Mouse (Mus musculus) layer of hippocampus, adult 8-10 months (tissue): ENCODE measurements around the gene Ppp2r1b. TPM values are rescaled to one million over a fixed set of nuclear protein-coding genes. Genes with fewer than 3 reads are reported as not detected.

Experiments used
- DNase-seq, 2 experiments: peaks; one replicate each; pipeline ENCODE4 v3.0.0; 2022; ENCODE audit warnings: low spot score in 2 of 2
- total RNA-seq, 4 experiments: library from RNA; stranded (reverse); gene quantifications; 2 replicates each; pipeline ENCODE4 v1.2.4; 2022

Gene Ppp2r1b
- total RNA-seq, 4 experiments from 2014 or later = 17.0 to 20.1 (median 19.4) TPM

DNA sequence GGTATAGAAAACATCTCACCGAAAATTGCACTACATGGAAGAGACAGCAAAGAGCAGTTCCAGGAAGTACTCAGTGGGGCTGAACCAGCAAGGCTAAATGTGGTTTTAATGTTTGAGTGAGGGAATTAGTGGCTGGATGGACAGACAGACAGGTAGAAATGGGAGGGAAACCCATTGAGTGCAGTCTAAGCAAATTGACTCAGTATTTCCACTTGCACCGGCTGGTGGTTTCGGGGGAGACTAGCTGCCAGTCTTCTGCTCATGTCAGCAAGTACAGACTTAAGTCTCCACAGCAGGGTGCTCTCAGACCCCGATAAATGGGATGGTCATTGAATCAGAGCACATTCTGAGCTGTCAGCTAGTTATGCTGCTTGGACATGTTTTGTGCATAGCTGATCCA is 9.0 kb upstream of the Ppp2r1b start:
- DNase-seq = no peak

- no peak for DNase-seq
Observed at GRCm38 (mm10) chr9:50841079-50841789, 3.9 kb upstream of the Ppp2r1b start.

DNA sequence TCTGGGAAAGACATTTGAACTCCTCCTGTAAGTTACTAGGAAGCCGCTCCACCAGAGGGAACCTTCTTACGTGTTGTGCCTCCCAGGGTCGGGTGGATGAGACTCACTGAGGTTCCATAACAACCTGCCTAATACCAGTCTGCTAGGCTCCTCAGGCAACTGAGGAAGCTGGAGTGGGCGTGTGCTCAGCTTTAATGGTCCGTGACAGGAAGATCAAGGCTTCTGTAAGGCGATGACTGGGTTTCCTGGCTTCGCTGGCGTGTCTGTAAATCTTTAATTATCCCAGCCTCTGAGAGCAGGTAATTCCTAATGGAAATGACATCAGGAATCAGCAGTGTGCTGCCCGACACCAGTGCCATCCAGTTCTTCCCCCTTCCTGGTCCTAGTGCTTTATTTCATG is 446 bp downstream of the Ppp2r1b start:
- no peak for DNase-seq

DNA sequence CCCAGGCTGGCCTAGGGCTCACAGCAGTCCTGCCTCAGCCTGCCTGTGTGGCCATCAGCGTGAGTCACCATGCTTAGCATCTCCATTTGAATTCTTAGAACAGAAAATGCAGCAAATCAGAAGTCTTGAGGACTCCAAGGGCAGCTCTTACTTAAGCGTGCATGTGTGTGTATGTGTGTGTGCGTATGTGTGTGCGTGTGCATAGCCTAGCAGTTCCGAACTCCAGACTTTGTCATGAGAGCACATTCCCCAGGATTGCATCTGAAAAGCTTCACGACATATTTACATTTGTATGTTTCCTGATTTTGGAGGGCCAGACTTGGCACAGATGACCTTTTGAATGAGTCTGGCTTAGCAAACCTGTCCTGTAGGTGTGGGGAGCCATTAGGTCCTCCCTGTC is 2.0 kb downstream of the Ppp2r1b start:
- no peak for DNase-seq

DNA sequence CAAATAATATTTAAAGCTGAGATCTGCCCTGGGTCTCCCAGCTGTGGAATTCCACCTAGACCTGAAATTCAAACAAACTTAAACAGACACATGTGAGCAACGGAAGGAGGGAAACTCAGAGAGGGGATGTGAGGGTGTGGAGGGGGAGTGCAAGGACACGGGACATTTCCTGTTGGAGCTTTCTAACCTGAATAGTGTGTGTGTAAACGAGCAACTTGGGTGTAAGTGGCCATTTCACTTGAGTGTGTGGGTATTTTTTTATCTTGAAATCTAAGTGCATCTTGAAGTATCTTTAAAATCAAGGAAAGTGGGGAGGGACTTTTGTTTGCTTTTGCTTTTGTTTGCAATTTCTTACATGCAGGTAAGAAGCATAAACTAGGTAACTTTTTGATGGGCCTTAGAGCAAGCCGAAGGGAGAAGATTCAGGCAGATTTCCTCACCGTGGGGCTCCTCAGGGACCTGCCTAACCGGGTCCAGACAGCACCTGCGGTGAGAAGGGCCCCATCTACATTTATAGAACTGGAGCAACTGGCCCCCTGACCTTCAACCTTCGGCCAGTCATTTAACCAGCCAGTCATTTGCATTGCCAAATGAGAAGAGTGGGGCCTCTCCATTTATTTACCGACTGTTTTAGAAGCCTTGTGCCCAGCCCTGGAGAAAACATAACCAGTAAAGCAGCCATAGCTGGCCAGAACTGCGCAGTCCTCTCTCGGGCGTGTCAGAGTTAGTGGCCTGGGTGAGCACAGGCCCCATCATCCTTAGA is 2.7 kb downstream of the Ppp2r1b start:
- no peak for DNase-seq

- no peak for DNase-seq
Observed at GRCm38 (mm10) chr9:50848821-50849220, 3.7 kb downstream of the Ppp2r1b start.

DNA sequence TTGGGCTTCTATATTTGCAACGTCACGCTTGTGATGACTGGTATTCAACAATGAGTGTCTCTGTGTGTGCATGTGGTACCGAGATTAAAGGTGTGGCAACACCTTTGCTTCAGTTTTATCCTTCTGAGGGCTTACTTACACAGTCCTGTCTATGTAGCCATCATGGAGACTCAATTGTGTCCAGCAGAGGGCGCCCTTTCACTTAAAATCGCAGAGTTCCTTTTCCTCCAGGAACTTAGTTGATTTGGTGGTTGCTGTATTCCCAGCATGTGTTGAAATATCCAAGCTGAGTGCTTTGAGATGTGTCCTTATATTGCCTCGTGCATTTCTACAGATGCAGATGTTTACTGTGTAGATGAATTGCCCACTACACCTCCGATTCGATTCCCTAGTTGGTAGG is 4.1 kb downstream of the Ppp2r1b start:
- peak; percentile 83 to 96 for DNase-seq

DNA sequence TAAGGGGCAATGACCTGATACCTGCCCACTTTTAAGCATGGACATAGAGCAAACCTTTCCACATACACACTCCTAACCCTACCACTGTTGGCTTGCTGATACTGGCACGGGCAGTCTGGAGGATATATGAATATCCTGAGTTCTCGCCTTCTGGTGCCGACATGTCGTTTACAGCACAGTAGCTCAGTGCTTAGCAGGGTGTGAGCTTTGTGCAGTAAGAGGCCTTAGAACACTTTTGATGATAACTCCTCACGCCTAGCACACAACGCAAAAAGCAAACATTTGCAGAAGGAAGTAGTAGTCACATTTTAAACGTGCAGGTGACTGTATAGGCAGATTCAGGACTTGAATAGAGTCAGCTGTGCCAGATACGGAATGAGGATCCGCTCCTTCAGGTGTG is 4.7 kb downstream of the Ppp2r1b start:
- DNase-seq = no peak

DNA sequence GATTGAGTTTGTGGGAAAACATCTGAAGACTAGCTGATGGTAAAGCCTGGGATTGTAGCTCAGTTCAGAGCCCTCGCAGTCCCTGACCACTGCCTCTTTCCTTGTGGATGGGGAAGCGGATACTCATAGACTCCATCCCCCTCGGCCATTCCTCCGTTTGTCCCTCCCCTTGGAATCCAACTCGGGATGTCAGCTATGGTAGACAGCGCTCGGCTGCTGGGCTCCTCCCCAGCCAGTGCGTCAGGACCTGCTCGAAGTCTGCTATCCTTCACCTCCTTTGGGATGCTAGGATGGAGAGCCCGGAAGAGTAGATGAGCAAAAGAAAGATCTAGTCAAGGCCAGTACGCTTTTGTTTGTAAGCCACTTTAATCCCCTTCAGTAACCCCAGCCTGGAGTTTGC is 5.2 kb downstream of the Ppp2r1b start:
- no peak for DNase-seq

DNA sequence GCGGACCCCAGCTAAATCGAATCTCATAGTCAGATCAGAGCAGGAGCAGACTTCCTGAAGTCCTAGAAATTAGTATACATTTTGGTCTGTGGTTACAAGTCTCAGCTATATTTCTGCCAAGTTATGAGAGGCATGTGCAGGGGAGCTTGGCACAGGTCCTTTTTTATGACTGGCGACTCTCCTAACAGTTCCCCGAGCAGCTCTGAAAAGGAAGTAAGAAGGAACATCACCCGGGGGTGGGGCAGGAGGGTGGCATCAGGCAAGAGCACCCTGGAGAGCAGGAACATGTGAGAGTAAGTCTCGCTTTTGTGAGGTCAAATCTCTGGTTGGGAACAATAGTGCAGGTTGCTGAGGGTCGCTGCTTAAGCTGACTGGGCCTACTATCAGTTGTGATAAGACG is 5.6 kb downstream of the Ppp2r1b start:
- no peak for DNase-seq

DNA sequence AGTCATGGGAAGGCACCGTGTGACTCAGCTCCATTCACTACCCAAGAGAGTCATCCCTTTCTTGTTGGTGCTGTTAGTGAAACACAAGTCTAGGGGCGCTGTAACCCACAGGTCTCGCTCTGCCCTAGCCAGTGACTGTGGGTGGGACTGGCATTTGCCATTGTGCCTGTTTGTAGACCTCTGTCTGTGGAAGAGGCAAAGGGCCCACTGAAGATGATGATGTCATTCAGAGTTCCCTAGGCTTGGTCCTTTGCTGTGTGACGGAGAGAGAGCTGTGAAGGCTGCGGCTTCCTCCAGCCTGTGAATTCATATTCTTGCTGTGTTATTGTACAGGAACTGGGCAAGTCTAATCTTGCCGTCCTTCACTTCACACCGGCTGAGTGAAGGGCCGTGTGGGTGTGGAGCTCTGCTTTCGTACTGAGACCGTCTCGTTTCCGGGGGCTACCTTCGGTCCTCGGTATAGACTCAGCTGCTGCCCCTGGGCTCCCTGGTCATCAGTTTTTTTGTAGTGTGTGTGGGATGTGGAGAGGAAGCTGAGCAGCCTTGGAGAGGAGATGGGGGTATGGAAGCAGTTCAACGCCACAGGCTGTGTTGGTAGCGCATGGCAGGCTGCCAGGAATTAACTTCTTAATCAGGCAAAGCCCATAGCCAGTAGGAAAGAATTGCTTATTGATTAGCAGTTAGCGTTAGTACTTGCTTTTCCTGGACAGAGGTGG is 7.7 kb downstream of the Ppp2r1b start:
- no peak for DNase-seq

DNA sequence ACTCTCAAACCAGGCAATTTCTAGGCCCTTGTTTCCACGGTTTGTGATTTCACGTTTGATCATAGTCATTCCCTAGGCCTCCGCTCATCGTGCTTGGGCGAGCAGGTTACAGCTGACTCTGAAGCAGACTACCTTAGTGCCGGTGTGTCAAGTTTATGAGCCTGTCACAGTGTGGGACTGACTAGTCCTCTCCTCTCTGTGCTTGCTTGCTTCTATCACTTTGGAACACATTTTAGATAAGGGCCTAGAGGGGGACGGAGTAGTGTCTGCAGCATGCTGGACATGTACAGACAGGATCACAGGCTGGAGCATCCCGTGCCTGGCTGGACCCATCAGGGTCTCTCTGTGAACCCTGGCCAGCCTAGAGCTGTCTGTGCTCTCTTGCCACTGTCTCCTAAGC is 9.3 kb downstream of the Ppp2r1b start:
- DNase-seq = no peak

DNA sequence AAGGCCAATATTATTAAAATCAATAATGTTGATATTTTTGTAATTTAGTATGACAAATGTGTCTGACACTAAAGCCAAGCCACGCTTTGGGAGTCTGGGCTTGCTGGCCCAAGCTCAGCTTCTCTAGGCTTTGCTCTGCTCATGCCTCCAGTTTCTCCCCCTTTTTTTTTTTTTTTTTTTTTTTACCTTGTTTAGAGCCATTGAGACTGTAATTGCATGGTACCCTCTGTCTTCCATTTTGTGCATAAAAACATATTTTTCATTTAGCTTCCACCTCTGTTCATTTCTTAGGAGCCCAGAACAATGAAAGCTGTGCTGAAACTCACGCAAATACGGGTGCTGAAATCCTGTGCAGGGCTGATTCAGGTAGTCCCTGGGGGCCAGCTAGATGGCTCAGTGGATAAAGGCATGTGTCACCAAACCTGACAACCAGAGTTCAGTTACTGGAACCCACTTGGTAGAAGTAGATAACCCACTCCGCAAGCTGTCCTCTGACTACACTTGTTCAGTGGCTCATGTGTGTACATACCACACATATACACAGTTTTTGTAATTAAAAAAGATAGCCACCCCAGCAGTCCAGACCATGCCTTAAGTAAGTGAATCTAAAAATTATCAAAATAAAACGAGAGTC is 10.1 kb downstream of the Ppp2r1b start:
- no peak for DNase-seq

GRCm38 (mm10) chr9:50855780-50856179 is 10.7 kb downstream of the Ppp2r1b start:
- DNase-seq = no peak

DNA sequence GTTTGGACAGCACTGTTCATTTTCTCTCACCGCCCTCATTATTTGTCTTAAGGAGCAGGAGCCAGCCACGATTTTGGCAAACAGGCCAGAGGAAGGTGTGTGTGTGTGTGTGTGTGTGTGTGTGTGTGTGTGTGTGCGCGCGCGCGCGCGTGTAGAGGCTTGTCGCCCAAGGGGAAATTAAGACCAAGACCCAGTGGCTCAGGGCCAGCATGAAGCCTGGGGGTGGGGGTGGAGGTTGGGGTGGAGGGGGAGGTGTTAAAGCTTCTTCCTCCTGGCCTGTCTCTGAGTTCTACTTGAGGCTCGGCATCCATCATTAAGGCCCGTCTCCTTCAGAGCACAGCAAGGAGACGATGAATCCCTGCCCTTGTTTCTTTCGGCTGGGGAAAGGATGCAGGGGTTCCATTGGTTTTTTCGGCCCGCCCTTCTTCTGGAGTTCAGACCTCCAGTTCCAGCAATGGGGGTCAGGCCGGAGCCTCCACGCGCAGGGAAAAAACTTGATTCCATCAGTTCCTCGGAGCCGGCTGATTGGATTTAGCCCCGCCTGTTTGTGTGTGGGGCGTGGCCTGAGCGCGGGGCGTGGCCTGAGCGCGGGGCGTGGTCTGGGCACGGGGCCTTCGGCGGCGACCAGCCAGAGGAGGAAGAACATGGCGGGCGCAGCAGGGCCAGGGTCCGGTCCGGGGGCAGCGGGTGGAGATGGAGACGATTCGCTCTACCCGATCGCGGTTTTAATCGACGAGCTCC is 11.4 kb downstream of the Ppp2r1b start:
- DNase-seq = peak; percentile 81 to 90

DNA sequence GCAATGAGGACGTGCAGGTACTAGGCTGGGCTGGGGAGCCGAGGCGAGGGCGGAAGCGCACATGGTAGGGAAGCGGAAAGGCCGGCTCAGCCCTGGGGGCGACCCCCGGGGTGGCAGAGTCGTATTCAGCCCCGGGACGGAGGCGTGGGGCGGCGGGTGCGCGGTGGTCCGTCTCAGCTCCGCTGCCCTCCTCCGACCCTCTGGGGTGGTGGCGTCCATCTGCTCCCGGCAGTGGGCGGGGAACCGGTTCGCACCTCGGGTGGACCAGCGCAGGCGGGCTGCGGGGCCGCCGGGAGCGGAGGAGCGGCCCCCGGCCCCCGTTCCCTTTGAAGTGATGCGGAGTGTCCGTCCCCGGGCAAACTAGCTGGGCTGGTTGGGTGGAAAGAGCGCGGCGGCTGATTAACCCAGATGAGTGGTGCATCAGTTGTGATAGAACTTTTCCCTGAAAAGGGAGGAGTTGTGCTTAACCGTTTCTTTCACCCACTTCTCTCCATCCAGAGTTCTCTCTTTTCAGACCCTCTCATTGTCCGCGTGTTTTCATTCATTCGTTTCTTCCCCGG is 12.1 kb downstream of the Ppp2r1b start:
- no peak for DNase-seq

DNA sequence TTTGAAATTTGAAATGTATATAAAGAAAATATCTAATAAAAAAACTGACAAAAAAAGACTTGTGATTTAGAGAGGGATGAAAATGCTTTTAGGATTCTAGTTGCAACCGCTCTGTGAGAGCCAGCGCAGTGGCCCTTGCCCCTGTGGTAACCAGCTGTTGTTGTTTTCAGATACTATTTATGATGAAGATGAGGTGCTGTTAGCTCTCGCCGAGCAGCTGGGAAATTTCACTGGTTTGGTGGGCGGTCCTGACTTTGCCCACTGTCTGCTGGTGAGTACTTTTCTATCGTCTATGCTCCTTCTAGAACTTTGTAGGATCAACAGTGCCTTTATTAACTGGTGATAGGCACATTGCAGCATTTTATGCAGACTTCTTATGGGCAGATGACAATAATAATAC is 13.6 kb downstream of the Ppp2r1b start:
- DNase-seq = no peak

GRCm38 (mm10) chr9:50861119-50861839 is 16.2 kb downstream of the Ppp2r1b start:
- peak in 1 of 2 experiments; percentile 56 for DNase-seq

DNA sequence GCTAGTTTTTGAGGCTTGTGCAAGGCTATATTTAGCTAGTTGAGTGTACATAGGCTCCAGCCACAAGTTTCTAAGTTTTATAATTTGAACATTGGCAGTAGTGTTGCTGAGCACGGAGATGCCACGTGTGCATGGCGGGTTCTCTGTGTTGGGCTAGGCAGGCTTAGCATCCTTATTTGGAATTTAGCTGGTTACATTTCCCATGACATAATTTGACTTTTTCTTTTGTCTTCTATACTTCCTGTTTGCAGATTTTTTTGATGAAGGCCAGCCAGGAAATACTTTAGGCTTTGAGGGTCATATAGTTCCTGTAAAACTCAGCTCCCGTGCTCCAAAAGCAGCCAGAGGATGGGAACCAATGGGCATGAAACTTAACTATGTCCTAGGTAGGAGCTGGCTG is 18.7 kb downstream of the Ppp2r1b start:
- DNase-seq = no peak

GRCm38 (mm10) chr9:50864877-50865276 is 19.8 kb downstream of the Ppp2r1b start:
- no peak for DNase-seq
